Mouse (Mus musculus) lung, postnatal 0 days (tissue): ENCODE results near the gene Stat6.

Source experiments
- CTCF ChIP-seq: IDR thresholded peaks from 2 replicates; pipeline ENCODE4 v1.5.1; 2016; ENCODE audit warnings: antibody characterized with exemption, mild to moderate bottlenecking
- EP300 ChIP-seq: IDR thresholded peaks from 2 replicates; pipeline ENCODE4 v1.6.1; 2016; ENCODE audit warnings: antibody characterized with exemption, mild to moderate bottlenecking, control low read depth

DNA sequence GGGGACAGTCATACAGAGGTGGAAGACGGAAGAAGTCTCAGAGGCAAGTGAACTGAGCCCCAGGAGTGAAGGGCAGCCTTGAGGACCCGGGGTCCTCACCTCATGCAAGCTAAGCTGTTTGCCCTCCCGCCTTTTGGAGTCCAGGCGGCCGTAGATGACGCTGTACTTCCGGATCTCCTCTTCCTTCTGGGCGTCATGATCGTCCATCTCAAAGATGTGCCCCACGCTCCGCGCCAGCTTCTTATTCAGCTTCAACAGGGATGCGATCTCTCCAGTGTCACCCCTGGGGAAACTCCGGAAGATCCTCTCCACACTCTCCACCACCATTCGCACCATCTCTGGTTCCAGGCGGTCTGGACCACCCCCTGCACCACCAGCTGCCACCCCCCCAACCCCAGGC, 21.4 kb downstream of the Stat6 start:
- TF ChIP-seq CTCF (no peak), EP300 (no peak)
